Mouse (Mus musculus) ES-Bruce4 (cell line): ENCODE results near the gene Atg13. TPM values are rescaled to one million over a fixed set of nuclear protein-coding genes. Genes with fewer than 3 reads are reported as not detected.
A peak's percentile ranks its signal among the peaks of the same experiment; 100 is the strongest.

Experiments
- H3K27ac ChIP-seq: 2 replicates; pipeline ENCODE4 v1.5.1; 2012; ENCODE audit warnings: low read length, inconsistent platforms; ENCODE audit not compliant: insufficient read depth
- H3K27me3 ChIP-seq: 2 replicates; pipeline ENCODE4 v1.6.1; 2012; ENCODE audit warnings: mild to moderate bottlenecking, low read length, inconsistent platforms; ENCODE audit not compliant: control insufficient read depth, poor library complexity, insufficient read depth, severe bottlenecking
- H3K36me3 ChIP-seq: 2 replicates; pipeline ENCODE4 v1.6.1; 2012; ENCODE audit warnings: inconsistent platforms, mild to moderate bottlenecking, low read length, moderate library complexity; ENCODE audit not compliant: control insufficient read depth, poor library complexity, insufficient read depth, severe bottlenecking
- H3K4me1 ChIP-seq: one replicate; pipeline ENCODE4 v1.8.1; 2011; ENCODE audit warnings: low read length; ENCODE audit not compliant: control insufficient read depth, insufficient read depth
- H3K4me3 ChIP-seq: 2 replicates; pipeline ENCODE4 v1.5.1; 2011; ENCODE audit warnings: low read depth, mild to moderate bottlenecking, low read length
- H3K9ac ChIP-seq: 2 replicates; pipeline ENCODE4 v1.6.1; 2012; ENCODE audit warnings: low read depth, mild to moderate bottlenecking, inconsistent platforms; ENCODE audit not compliant: poor library complexity, severe bottlenecking
- H3K9me3 ChIP-seq: replicated peaks from 2 replicates; pipeline ENCODE4 v1.6.1; 2012; ENCODE audit warnings: mild to moderate bottlenecking, low read length, inconsistent platforms; ENCODE audit not compliant: control insufficient read depth, poor library complexity, insufficient read depth, severe bottlenecking
- CTCF ChIP-seq: IDR thresholded peaks from one replicate; pipeline ENCODE4 v1.8.1; 2011; ENCODE audit warnings: low read depth, low read length
- EP300 ChIP-seq: IDR thresholded peaks from 2 replicates; pipeline ENCODE4 v1.6.1; 2011; ENCODE audit warnings: low read depth, low read length; ENCODE audit not compliant: insufficient read depth
- POLR2A ChIP-seq: IDR thresholded peaks from one replicate; pipeline ENCODE4 v1.8.1; 2011; ENCODE audit warnings: low read length; ENCODE audit not compliant: insufficient read depth
- polyA plus RNA-seq: library from polyadenylated mRNA; stranded (reverse); fragments of >200 nt; gene quantifications from 2 replicates; pipeline ENCODE4 v1.2.4, GENCODE M21; 2011; ENCODE audit warnings: low read depth; ENCODE audit not compliant: missing spikeins, insufficient read depth, insufficient read length

Atg13 gene
- polyA plus RNA-seq, 1 experiment: 38.8 TPM

GRCm38 (mm10) chr2:91705736-91706135 lies 4.6 kb downstream of the Atg13 start:
- TF ChIP-seq CTCF (no peak), POLR2A (no peak), EP300 (no peak)
- H3K4me3 ChIP-seq: no peak overlapping the region
- H3K27me3 ChIP-seq: no peaks in the 10 kb centered on the region
- peak overlapping the region; percentile 98 for H3K27ac ChIP-seq
- no peaks in the 10 kb centered on the region for H3K36me3 ChIP-seq
- H3K9ac ChIP-seq: peak overlapping the region; percentile 61; the same call in 1 of the 2 replicates
- H3K4me1 ChIP-seq: peaks cover 2% of the 10 kb centered on the region
- no peaks in the 10 kb centered on the region for H3K9me3 ChIP-seq

GRCm38 (mm10) chr2:91701366-91701765 lies 9.0 kb downstream of the Atg13 start:
- no peak overlapping the region for H3K4me3 ChIP-seq
- no peaks in the 10 kb centered on the region for H3K9me3 ChIP-seq
- H3K9ac ChIP-seq: no peak overlapping the region
- H3K4me1 ChIP-seq: no peaks in the 10 kb centered on the region
- H3K27ac ChIP-seq: no peak overlapping the region
- TF ChIP-seq CTCF (no peak), POLR2A (no peak), EP300 (no peak)
- H3K36me3 ChIP-seq: peaks cover 2% of the 10 kb centered on the region
- no peaks in the 10 kb centered on the region for H3K27me3 ChIP-seq

GRCm38 (mm10) chr2:91699225-91699624 lies 11.2 kb downstream of the Atg13 start:
- no peaks in the 10 kb centered on the region for H3K27me3 ChIP-seq
- H3K9ac ChIP-seq: no peak overlapping the region
- peaks cover 13% of the 10 kb centered on the region for H3K36me3 ChIP-seq
- H3K27ac ChIP-seq: no peak overlapping the region
- H3K4me1 ChIP-seq: no peaks in the 10 kb centered on the region
- TF ChIP-seq EP300 (no peak), POLR2A (no peak), CTCF (no peak)
- H3K4me3 ChIP-seq: no peak overlapping the region
- no peaks in the 10 kb centered on the region for H3K9me3 ChIP-seq

- TF ChIP-seq EP300 (no peak), CTCF (no peak), POLR2A (no peak)
- Histone ChIP-seq H3K4me1 (no peaks in the 10 kb centered on the region), H3K27ac (no peak overlapping the region), H3K4me3 (no peak overlapping the region), H3K9me3 (no peaks in the 10 kb centered on the region), H3K36me3 (peaks cover 22% of the 10 kb centered on the region), H3K9ac (no peak overlapping the region), H3K27me3 (no peaks in the 10 kb centered on the region)
These were observed 14.2 kb downstream of the Atg13 start for GRCm38 (mm10) chr2:91696225-91696590.

- no peak overlapping the region for H3K4me3 ChIP-seq
- H3K4me1 ChIP-seq: no peaks in the 10 kb centered on the region
- H3K9me3 ChIP-seq: no peaks in the 10 kb centered on the region
- H3K27ac ChIP-seq: no peak overlapping the region
- TF ChIP-seq EP300 (no peak), POLR2A (no peak), CTCF (no peak)
- no peaks in the 10 kb centered on the region for H3K27me3 ChIP-seq
- peaks cover 23% of the 10 kb centered on the region for H3K36me3 ChIP-seq
- no peak overlapping the region for H3K9ac ChIP-seq
These were observed 14.7 kb downstream of the Atg13 start for GRCm38 (mm10) chr2:91695436-91696224.

GRCm38 (mm10) chr2:91689452-91689851 lies 20.9 kb downstream of the Atg13 start:
- Histone ChIP-seq H3K9me3 (no peaks in the 10 kb centered on the region), H3K36me3 (peaks cover 41% of the 10 kb centered on the region), H3K9ac (no peak overlapping the region)

More at GRCm38 (mm10) chr2:91689452-91689851, 20.9 kb downstream of the Atg13 start:
- no peak overlapping the region for H3K4me3 ChIP-seq
- no peak overlapping the region for H3K27ac ChIP-seq
- H3K4me1 ChIP-seq: no peaks in the 10 kb centered on the region
- H3K27me3 ChIP-seq: no peaks in the 10 kb centered on the region
- TF ChIP-seq CTCF (no peak), POLR2A (no peak), EP300 (no peak)
